Mouse (Mus musculus): ENCODE data around the gene Usp2. TPM values are rescaled to one million over a fixed set of nuclear protein-coding genes. Genes with fewer than 3 reads are reported as not detected.

The Usp2 gene
- polyA plus RNA-seq, 1 experiment from 2014 or later: 12.2 TPM

GRCm38 (mm10) chr9:44053936-44054335, 12.9 kb upstream of the Usp2 start:
- H3K27me3 ChIP-seq (ENCODE audit: control insufficient read depth, insufficient read depth, low read depth, low read length): no peaks in the 10 kb centered on the region
- H3K4me3 ChIP-seq (ENCODE audit: low read length): no peak overlapping the region
- no peaks in the 10 kb centered on the region for H3K9me3 ChIP-seq (ENCODE audit: control insufficient read depth, low read length)
- no peak overlapping the region for H3K27ac ChIP-seq (ENCODE audit: low read length)
- no peaks in the 10 kb centered on the region for H3K36me3 ChIP-seq (ENCODE audit: control insufficient read depth, insufficient read depth, low read length)
- 26% methylated on average over 1 of the region's 1 CpGs for WGBS
- no peaks in the 10 kb centered on the region for H3K4me1 ChIP-seq (replicated peaks; ENCODE audit: control insufficient read depth, insufficient read depth, low read length)
- no peak overlapping the region for H3K9ac ChIP-seq (ENCODE audit: low read length)
- ATAC-seq (ENCODE audit: low read depth): no peak
- no peak overlapping the region for H3K4me2 ChIP-seq (ENCODE audit: low read depth, low read length)

GRCm38 (mm10) chr9:44058606-44059005, 8.2 kb upstream of the Usp2 start:
- Histone ChIP-seq H3K27ac (ENCODE audit: low read length) (no peak overlapping the region), H3K36me3 (ENCODE audit: control insufficient read depth, insufficient read depth, low read length) (no peaks in the 10 kb centered on the region), H3K27me3 (ENCODE audit: control insufficient read depth, insufficient read depth, low read depth, low read length) (no peaks in the 10 kb centered on the region), H3K9ac (ENCODE audit: low read length) (no peak overlapping the region), H3K9me3 (ENCODE audit: control insufficient read depth, low read length) (no peaks in the 10 kb centered on the region), H3K4me1 (replicated peaks; ENCODE audit: control insufficient read depth, insufficient read depth, low read length) (no peaks in the 10 kb centered on the region), H3K4me3 (ENCODE audit: low read length) (no peak overlapping the region), H3K4me2 (ENCODE audit: low read depth, low read length) (no peak overlapping the region)
- ATAC-seq (ENCODE audit: low read depth): no peak
- 72% methylated on average over 6 of the region's 6 CpGs for WGBS

GRCm38 (mm10) chr9:44065177-44065576, 1.6 kb upstream of the Usp2 start:
- Histone ChIP-seq H3K36me3 (ENCODE audit: control insufficient read depth, insufficient read depth, low read length) (no peaks in the 10 kb centered on the region), H3K9me3 (ENCODE audit: control insufficient read depth, low read length) (no peaks in the 10 kb centered on the region), H3K27ac (ENCODE audit: low read length) (no peak overlapping the region), H3K4me2 (ENCODE audit: low read depth, low read length) (no peak overlapping the region), H3K4me3 (ENCODE audit: low read length) (no peak overlapping the region), H3K27me3 (ENCODE audit: control insufficient read depth, insufficient read depth, low read depth, low read length) (peaks cover 3% of the 10 kb centered on the region; the same call in 1 of the 2 replicates), H3K9ac (ENCODE audit: low read length) (no peak overlapping the region), H3K4me1 (replicated peaks; ENCODE audit: control insufficient read depth, insufficient read depth, low read length) (0 out of 2 replicates have a peak, but pooled peaks cover 4% of the 10 kb centered on the region)
- no peak for ATAC-seq (ENCODE audit: low read depth)
- 13% methylated on average over 1 of the region's 1 CpGs for WGBS

GRCm38 (mm10) chr9:44067241-44067959, 579 bp downstream of the Usp2 start:
- 5% methylated on average over 15 of the region's 15 CpGs for WGBS
- H3K4me2 ChIP-seq (ENCODE audit: low read depth, low read length): peak overlapping the region; percentile 93
- H3K27me3 ChIP-seq (ENCODE audit: control insufficient read depth, insufficient read depth, low read depth, low read length): peaks cover 6% of the 10 kb centered on the region
- no peak overlapping the region for H3K27ac ChIP-seq (ENCODE audit: low read length)
- peak overlapping the region; percentile 70 for H3K9ac ChIP-seq (ENCODE audit: low read length)
- no peaks in the 10 kb centered on the region for H3K9me3 ChIP-seq (ENCODE audit: control insufficient read depth, low read length)
- peak; percentile 42 for ATAC-seq (ENCODE audit: low read depth)
- peaks cover 9% of the 10 kb centered on the region for H3K4me1 ChIP-seq (replicated peaks; ENCODE audit: control insufficient read depth, insufficient read depth, low read length)
- H3K36me3 ChIP-seq (ENCODE audit: control insufficient read depth, insufficient read depth, low read length): no peaks in the 10 kb centered on the region
- H3K4me3 ChIP-seq (ENCODE audit: low read length): peak overlapping the region; percentile 57

GRCm38 (mm10) chr9:44067960-44068330, 1.1 kb downstream of the Usp2 start:
- H3K4me2 ChIP-seq (ENCODE audit: low read depth, low read length): no peak overlapping the region
- H3K9me3 ChIP-seq (ENCODE audit: control insufficient read depth, low read length): no peaks in the 10 kb centered on the region
- H3K9ac ChIP-seq (ENCODE audit: low read length): no peak overlapping the region
- ATAC-seq (ENCODE audit: low read depth): no peak
- no peaks in the 10 kb centered on the region for H3K36me3 ChIP-seq (ENCODE audit: control insufficient read depth, insufficient read depth, low read length)
- WGBS: 75% methylated on average over 6 of the region's 6 CpGs
- H3K27me3 ChIP-seq (ENCODE audit: control insufficient read depth, insufficient read depth, low read depth, low read length): peaks cover 6% of the 10 kb centered on the region
- H3K27ac ChIP-seq (ENCODE audit: low read length): no peak overlapping the region
- H3K4me3 ChIP-seq (ENCODE audit: low read length): no peak overlapping the region
- peaks cover 9% of the 10 kb centered on the region for H3K4me1 ChIP-seq (replicated peaks; ENCODE audit: control insufficient read depth, insufficient read depth, low read length)

- Histone ChIP-seq H3K9ac (ENCODE audit: low read length) (no peak overlapping the region), H3K27ac (ENCODE audit: low read length) (no peak overlapping the region), H3K27me3 (ENCODE audit: control insufficient read depth, insufficient read depth, low read depth, low read length) (peaks cover 6% of the 10 kb centered on the region), H3K4me1 (replicated peaks; ENCODE audit: control insufficient read depth, insufficient read depth, low read length) (peaks cover 9% of the 10 kb centered on the region), H3K4me3 (ENCODE audit: low read length) (no peak overlapping the region), H3K36me3 (ENCODE audit: control insufficient read depth, insufficient read depth, low read length) (no peaks in the 10 kb centered on the region), H3K9me3 (ENCODE audit: control insufficient read depth, low read length) (no peaks in the 10 kb centered on the region), H3K4me2 (ENCODE audit: low read depth, low read length) (no peak overlapping the region)
- no peak for ATAC-seq (ENCODE audit: low read depth)
- WGBS: 15% methylated on average over 7 of the region's 7 CpGs
Observed at GRCm38 (mm10) chr9:44069252-44069651, 2.4 kb downstream of the Usp2 start.

GRCm38 (mm10) chr9:44070113-44070843, 3.5 kb downstream of the Usp2 start:
- Histone ChIP-seq H3K36me3 (ENCODE audit: control insufficient read depth, insufficient read depth, low read length) (no peaks in the 10 kb centered on the region), H3K27ac (ENCODE audit: low read length) (no peak overlapping the region), H3K4me1 (replicated peaks; ENCODE audit: control insufficient read depth, insufficient read depth, low read length) (peaks cover 9% of the 10 kb centered on the region), H3K4me3 (ENCODE audit: low read length) (no peak overlapping the region), H3K9me3 (ENCODE audit: control insufficient read depth, low read length) (no peaks in the 10 kb centered on the region), H3K27me3 (ENCODE audit: control insufficient read depth, insufficient read depth, low read depth, low read length) (peaks cover 6% of the 10 kb centered on the region), H3K4me2 (ENCODE audit: low read depth, low read length) (no peak overlapping the region), H3K9ac (ENCODE audit: low read length) (no peak overlapping the region)
- no peak for ATAC-seq (ENCODE audit: low read depth)
- WGBS: 51% methylated on average over 14 of the region's 14 CpGs

- no peak overlapping the region for H3K4me2 ChIP-seq (ENCODE audit: low read depth, low read length)
- peaks cover 9% of the 10 kb centered on the region for H3K4me1 ChIP-seq (replicated peaks; ENCODE audit: control insufficient read depth, insufficient read depth, low read length)
- WGBS: 31% methylated on average over 8 of the region's 8 CpGs
- H3K27me3 ChIP-seq (ENCODE audit: control insufficient read depth, insufficient read depth, low read depth, low read length): peaks cover 6% of the 10 kb centered on the region
- ATAC-seq (ENCODE audit: low read depth): no peak
- no peak overlapping the region for H3K9ac ChIP-seq (ENCODE audit: low read length)
- H3K27ac ChIP-seq (ENCODE audit: low read length): no peak overlapping the region
- H3K9me3 ChIP-seq (ENCODE audit: control insufficient read depth, low read length): no peaks in the 10 kb centered on the region
- no peaks in the 10 kb centered on the region for H3K36me3 ChIP-seq (ENCODE audit: control insufficient read depth, insufficient read depth, low read length)
- no peak overlapping the region for H3K4me3 ChIP-seq (ENCODE audit: low read length)
Observed at GRCm38 (mm10) chr9:44070844-44071231, 4.0 kb downstream of the Usp2 start.

GRCm38 (mm10) chr9:44071914-44072598, 5.2 kb downstream of the Usp2 start:
- 36% methylated on average over 11 of the region's 11 CpGs for WGBS
- no peaks in the 10 kb centered on the region for H3K9me3 ChIP-seq (ENCODE audit: control insufficient read depth, low read length)
- no peak overlapping the region; the same call in 1 of the 2 replicates for H3K4me2 ChIP-seq (ENCODE audit: low read depth, low read length)
- H3K4me3 ChIP-seq (ENCODE audit: low read length): no peak overlapping the region
- no peak for ATAC-seq (ENCODE audit: low read depth)
- peaks cover 9% of the 10 kb centered on the region for H3K4me1 ChIP-seq (replicated peaks; ENCODE audit: control insufficient read depth, insufficient read depth, low read length)
- H3K27ac ChIP-seq (ENCODE audit: low read length): no peak overlapping the region
- H3K9ac ChIP-seq (ENCODE audit: low read length): 0 out of 2 replicates have a peak overlapping the region, but pooled peaks have one; percentile 15
- no peaks in the 10 kb centered on the region for H3K36me3 ChIP-seq (ENCODE audit: control insufficient read depth, insufficient read depth, low read length)
- peaks cover 6% of the 10 kb centered on the region for H3K27me3 ChIP-seq (ENCODE audit: control insufficient read depth, insufficient read depth, low read depth, low read length)

Measured in lung, embryonic 16.5 days (tissue).